Comparison of ENCODE assay signal across 7 mouse cellular contexts in the genomic region with DNA sequence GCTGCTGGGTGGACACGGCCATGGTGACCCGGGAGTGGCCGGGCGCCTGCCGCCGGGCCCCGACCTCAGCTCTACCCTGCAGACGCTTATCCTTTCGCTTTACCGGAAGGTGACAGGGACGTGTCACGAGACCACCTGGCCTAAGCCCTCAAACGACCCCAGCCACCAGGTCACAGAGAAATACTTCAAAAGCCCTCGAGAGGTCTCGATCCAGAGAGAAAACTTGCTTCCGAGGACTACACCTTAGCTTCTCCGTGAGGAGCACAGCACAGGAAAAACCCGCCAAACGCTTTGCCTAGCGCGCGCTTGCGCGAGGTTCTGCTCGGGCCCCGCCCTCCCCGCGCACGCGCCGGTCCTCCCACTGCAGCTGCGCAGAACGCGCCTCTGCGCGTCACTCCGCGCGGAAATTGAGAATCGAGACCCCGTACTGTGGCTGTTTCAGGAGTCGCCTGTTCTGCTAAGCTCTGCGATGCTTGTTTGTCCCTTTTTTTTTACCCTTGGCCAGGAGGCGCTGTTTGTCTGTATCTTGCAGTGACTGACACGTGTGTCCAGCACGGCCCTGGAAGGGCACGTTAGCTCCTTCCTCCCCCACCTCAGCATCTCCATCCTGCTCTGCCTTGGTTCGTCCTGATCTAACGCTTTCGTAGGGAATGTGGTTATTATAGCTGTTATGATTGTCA. TPM values are rescaled to one million over a fixed set of nuclear protein-coding genes. Genes with fewer than 3 reads are reported as not detected.
A peak's percentile ranks its signal among the peaks of the same experiment; 100 is the strongest.
DNase-seq lines count a peak whose midpoint lies in the region; ATAC-seq lines count a peak whose summit lies in the region.

A gene (minus strand): TSS at position 320 of the 680 bp plus-strand sequence.

- H3K27ac ChIP-seq in intestine, embryonic 16.5 days (ENCODE audit: low read length), result peak within 1 kb of the TSS; percentile 74
- no peak within 1 kb of the TSS for H3K27ac ChIP-seq in midbrain, embryonic 11.5 days (ENCODE audit: low read depth, low read length)

- peak; percentile 88 to 91 for DNase-seq in adrenal gland, adult 18-20 months (ENCODE audit: low spot score in 2 of 2)
- peak; percentile 96 for DNase-seq in embryo, embryonic 11 days
- peak; percentile 83 to 90 for DNase-seq in gastrocnemius, postnatal 4 days (ENCODE audit: low spot score in 2 of 2)
- DNase-seq in left cerebral cortex, postnatal 36 days (ENCODE audit: low spot score in 2 of 2), result peak; percentile 88 to 90
- DNase-seq in midbrain, embryonic 11.5 days (ENCODE audit: low spot score, missing footprints), result peak; percentile 99
- DNase-seq in skeletal muscle tissue, adult 2 months (ENCODE audit: low read depth, low spot score), result peak; percentile 69

- no peaks in the 10 kb centered on the region for H3K36me3 ChIP-seq in intestine, embryonic 16.5 days (ENCODE audit: control insufficient read depth, insufficient read depth, low read length)
- H3K36me3 ChIP-seq in midbrain, embryonic 11.5 days (ENCODE audit: control insufficient read depth, insufficient read depth, low read length), result no peaks in the 10 kb centered on the region

- intact Hi-C loops in left cerebral cortex, postnatal 36 days (cut with DNase I), result loop anchor here (2.0 kb wide), 1 partner anchor 81 kb away; no protein-coding TSS in a partner anchor

- H3K4me2 ChIP-seq in intestine, embryonic 16.5 days (ENCODE audit: low read depth, low read length), result peak within 1 kb of the TSS; percentile 80
- peak within 1 kb of the TSS; percentile 83 for H3K4me2 ChIP-seq in midbrain, embryonic 11.5 days

- peak within 1 kb of the TSS; percentile 83 for H3K9ac ChIP-seq in intestine, embryonic 16.5 days (ENCODE audit: low read depth, low read length)
- H3K9ac ChIP-seq in midbrain, embryonic 11.5 days (ENCODE audit: low read length), result peak within 1 kb of the TSS; percentile 68

- ATAC-seq in intestine, embryonic 16.5 days, result peak; percentile 86
- ATAC-seq in midbrain, embryonic 11.5 days (ENCODE audit: low FRiP score), result peak; percentile 86

- no peaks in the 10 kb centered on the region for H3K27me3 ChIP-seq in intestine, embryonic 16.5 days (replicated peaks; ENCODE audit: control insufficient read depth, insufficient read depth, low read length)
- H3K27me3 ChIP-seq in midbrain, embryonic 11.5 days (ENCODE audit: control insufficient read depth, insufficient read depth, low read length), result no peaks in the 10 kb centered on the region

- peak within 1 kb of the TSS; percentile 78 for H3K4me3 ChIP-seq in intestine, embryonic 16.5 days (ENCODE audit: low read length)
- H3K4me3 ChIP-seq in midbrain, embryonic 11.5 days (ENCODE audit: low read depth, low read length), result peak within 1 kb of the TSS; percentile 57

- WGBS in intestine, embryonic 16.5 days, result under 1% methylated on average over 50 of the region's 50 CpGs
- WGBS in midbrain, embryonic 11.5 days, result under 1% methylated on average over 50 of the region's 50 CpGs

- peaks cover 18% of the 10 kb centered on the region for H3K4me1 ChIP-seq in intestine, embryonic 16.5 days (ENCODE audit: control insufficient read depth, insufficient read depth, low read length)
- H3K4me1 ChIP-seq in midbrain, embryonic 11.5 days (ENCODE audit: control insufficient read depth, insufficient read depth, low read length), result peaks cover 15% of the 10 kb centered on the region

- no peaks in the 10 kb centered on the region for H3K9me3 ChIP-seq in intestine, embryonic 16.5 days (ENCODE audit: control insufficient read depth, low read length)
- no peaks in the 10 kb centered on the region for H3K9me3 ChIP-seq in midbrain, embryonic 11.5 days (ENCODE audit: control insufficient read depth, low read length)

RNA-seq across cellular contexts. Expression of the gene that starts here (rescaled TPM):
- total RNA-seq in adrenal gland, adult 18-20 months (2021), result 10 to 100 TPM; 15.5 to 16.8 TPM
- total RNA-seq in gastrocnemius, postnatal 4 days (2021), result 10 to 100 TPM; 24.6 to 28.6 TPM
- 58.4 and 61.7 TPM in 2 replicates for polyA plus RNA-seq in intestine, embryonic 16.5 days (2015; fragmentation: Nextera tagmentation; extraction: Ambion mirVana)
- total RNA-seq in left cerebral cortex, postnatal 36 days (2021), result 1 to 10 TPM; 4.6 to 5.5 TPM
- polyA plus RNA-seq in midbrain, embryonic 11.5 days (2014; fragmentation: Nextera tagmentation; extraction: Ambion mirVana), result 74.4 and 82.7 TPM in 2 replicates
